Mouse (Mus musculus) layer of hippocampus, postnatal 25 days (tissue): Measurements from ENCODE around the gene Clcn1. TPM values are rescaled to one million over a fixed set of nuclear protein-coding genes. Genes with fewer than 3 reads are reported as not detected.

ENCODE experiments used
- DNase-seq, 2 experiments: peaks; one replicate each; pipeline ENCODE4 v3.0.0; 2022; ENCODE audit warnings: mixed read lengths in 2 of 2, low spot score in 1 of 2; ENCODE audit errors: extremely low spot score in 1 of 2
- total RNA-seq, 2 experiments: library from RNA; stranded (reverse); gene quantifications; 2 replicates each; pipeline ENCODE4 v1.2.3; 2021

Clcn1 gene
- total RNA-seq, 2 experiments from 2014 or later = 2.7 to 2.8 TPM

- peak; percentile 62 to 76 for DNase-seq
Observed at GRCm38 (mm10) chr6:42349426-42350020, 63.0 kb downstream of the Clcn1 start, which contains the start of gene Zyx. TSS of gene Zyx (plus strand) at chr6:42349630.

- peak; percentile 63 for DNase-seq
Observed at GRCm38 (mm10) chr6:42350021-42350967, 63.8 kb downstream of the Clcn1 start.

GRCm38 (mm10) chr6:42350968-42351775, 64.7 kb downstream of the Clcn1 start:
- DNase-seq = no peak

GRCm38 (mm10) chr6:42351776-42352485, 65.4 kb downstream of the Clcn1 start:
- no peak for DNase-seq

- DNase-seq = no peak
Observed at GRCm38 (mm10) chr6:42352486-42352846, 66.0 kb downstream of the Clcn1 start.

- DNase-seq = no peak
Observed at GRCm38 (mm10) chr6:42353180-42353579, 66.7 kb downstream of the Clcn1 start.

- no peak for DNase-seq
Observed at GRCm38 (mm10) chr6:42354076-42355019, 67.9 kb downstream of the Clcn1 start.

GRCm38 (mm10) chr6:42355366-42355765, 68.9 kb downstream of the Clcn1 start:
- no peak for DNase-seq

GRCm38 (mm10) chr6:42355794-42356600, 69.5 kb downstream of the Clcn1 start:
- no peak for DNase-seq

- no peak for DNase-seq
Observed at GRCm38 (mm10) chr6:42356913-42357312, 70.4 kb downstream of the Clcn1 start.

- DNase-seq = no peak
Observed at GRCm38 (mm10) chr6:42357901-42358300, 71.4 kb downstream of the Clcn1 start.

- DNase-seq = no peak
Observed at GRCm38 (mm10) chr6:42358901-42359300, 72.4 kb downstream of the Clcn1 start.

GRCm38 (mm10) chr6:42359364-42360147, 73.1 kb downstream of the Clcn1 start:
- no peak for DNase-seq

GRCm38 (mm10) chr6:42360231-42360840, 73.9 kb downstream of the Clcn1 start:
- no peak for DNase-seq

GRCm38 (mm10) chr6:42361041-42361895, 74.8 kb downstream of the Clcn1 start:
- no peak for DNase-seq

GRCm38 (mm10) chr6:42362074-42362473, 75.6 kb downstream of the Clcn1 start:
- no peak for DNase-seq
